Mouse (Mus musculus) erythroblast, embryonic 14.5 days (primary cell): ENCODE measurements around the gene Rassf8.

Source experiments
- GATA1 ChIP-seq: IDR thresholded peaks from 2 replicates; pipeline ENCODE4 v1.6.1; 2012; ENCODE audit warnings: low read length, inconsistent platforms, mixed read lengths
- TAL1 ChIP-seq: IDR thresholded peaks from 3 replicates; pipeline ENCODE4 v1.6.1; 2012; ENCODE audit warnings: low read length, inconsistent platforms, mixed read lengths

- TF ChIP-seq GATA1, result no peak
- no peak for TF ChIP-seq TAL1
These were observed 108.2 kb downstream of the Rassf8 start for GRCm38 (mm10) chr6:145854756-145855155.
